Mouse (Mus musculus) heart, embryonic 14.5 days (tissue): ENCODE results near the gene Tsc22d2. TPM values are rescaled to one million over a fixed set of nuclear protein-coding genes. Genes with fewer than 3 reads are reported as not detected.
A peak's percentile ranks its signal among the peaks of the same experiment; 100 is the strongest.

Experiments
- ATAC-seq: fragments of 200-750 bp; cut with Nextera tagmentation; 2 replicates; pipeline ENCODE4 v1.8.0; 2017; ENCODE audit warnings: low read depth, moderate TSS enrichment; ENCODE audit not compliant: insufficient number of reproducible peaks, insufficient read depth, low FRiP score
- H3K27ac ChIP-seq, 2 experiments: fragments of 200-500 bp in 1 of 2; fragments of 300-500 bp in 1 of 2; sonication (generic) in 1 of 2; replicated peaks in 1 of 2; 2 replicates each; pipeline ENCODE4 v1.5.1; 2012 to 2014; ENCODE audit warnings: low read depth in 2 of 2, low read length in 2 of 2, control low read depth in 1 of 2, mild to moderate bottlenecking in 1 of 2, mixed read lengths in 1 of 2; ENCODE audit not compliant: control insufficient read depth in 1 of 2, insufficient read depth in 1 of 2
- H3K27me3 ChIP-seq: fragments of 300-500 bp; sonication (generic); 2 replicates; pipeline ENCODE4 v1.6.1; 2014; ENCODE audit warnings: mild to moderate bottlenecking, low read length, control low read depth; ENCODE audit not compliant: control insufficient read depth, insufficient read depth
- H3K36me3 ChIP-seq: fragments of 300-500 bp; sonication (generic); 2 replicates; pipeline ENCODE4 v1.6.1; 2014; ENCODE audit warnings: mild to moderate bottlenecking, control low read depth, low read length, mixed read lengths; ENCODE audit not compliant: control insufficient read depth, insufficient read depth
- H3K4me1 ChIP-seq, 2 experiments: fragments of 200-500 bp in 1 of 2; fragments of 300-500 bp in 1 of 2; sonication (generic) in 1 of 2; 2 replicates each; pipeline ENCODE4 v1.6.1; 2012 to 2014; ENCODE audit warnings: low read length in 2 of 2, control low read depth in 1 of 2, mixed read lengths in 1 of 2; ENCODE audit not compliant: control insufficient read depth in 2 of 2, insufficient read depth in 2 of 2
- H3K4me2 ChIP-seq: fragments of 300-500 bp; sonication (generic); 2 replicates; pipeline ENCODE4 v1.6.1; 2014; ENCODE audit warnings: mild to moderate bottlenecking, low read length
- H3K4me3 ChIP-seq, 2 experiments: fragments of 200-500 bp in 1 of 2; fragments of 300-500 bp in 1 of 2; sonication (generic) in 1 of 2; 2 replicates each; pipeline ENCODE4 v1.5.1; 2012 to 2014; ENCODE audit warnings: low read length in 2 of 2, mild to moderate bottlenecking in 2 of 2, control low read depth in 1 of 2, low read depth in 1 of 2, moderate library complexity in 1 of 2; ENCODE audit not compliant: control insufficient read depth in 1 of 2, insufficient read depth in 1 of 2
- H3K9ac ChIP-seq: fragments of 300-500 bp; sonication (generic); 2 replicates; pipeline ENCODE4 v1.6.1; 2014; ENCODE audit warnings: mild to moderate bottlenecking, low read length
- H3K9me3 ChIP-seq: fragments of 300-500 bp; sonication (generic); 2 replicates; pipeline ENCODE4 v1.6.1; 2016; ENCODE audit warnings: low read length, control low read depth; ENCODE audit not compliant: control insufficient read depth
- WGBS: fragments of 180-500 bp; shearing (Covaris S2); extraction: QIAGEN DNeasy Blood & Tissue Kit; methylation state at CpG from one replicate; pipeline ENCODE4 v1.1.7; 2014; 5-methylcytosine and 5-hydroxymethylcytosine counted together
- polyA plus RNA-seq: library from polyadenylated mRNA; unstranded; fragments of >200 nt; fragmentation: Nextera tagmentation; extraction: Ambion mirVana; gene quantifications from 2 replicates; pipeline ENCODE4 v1.2.1, GENCODE M21; 2014

The Tsc22d2 gene
- polyA plus RNA-seq = 20.9 and 25.3 TPM in 2 replicates

DNA sequence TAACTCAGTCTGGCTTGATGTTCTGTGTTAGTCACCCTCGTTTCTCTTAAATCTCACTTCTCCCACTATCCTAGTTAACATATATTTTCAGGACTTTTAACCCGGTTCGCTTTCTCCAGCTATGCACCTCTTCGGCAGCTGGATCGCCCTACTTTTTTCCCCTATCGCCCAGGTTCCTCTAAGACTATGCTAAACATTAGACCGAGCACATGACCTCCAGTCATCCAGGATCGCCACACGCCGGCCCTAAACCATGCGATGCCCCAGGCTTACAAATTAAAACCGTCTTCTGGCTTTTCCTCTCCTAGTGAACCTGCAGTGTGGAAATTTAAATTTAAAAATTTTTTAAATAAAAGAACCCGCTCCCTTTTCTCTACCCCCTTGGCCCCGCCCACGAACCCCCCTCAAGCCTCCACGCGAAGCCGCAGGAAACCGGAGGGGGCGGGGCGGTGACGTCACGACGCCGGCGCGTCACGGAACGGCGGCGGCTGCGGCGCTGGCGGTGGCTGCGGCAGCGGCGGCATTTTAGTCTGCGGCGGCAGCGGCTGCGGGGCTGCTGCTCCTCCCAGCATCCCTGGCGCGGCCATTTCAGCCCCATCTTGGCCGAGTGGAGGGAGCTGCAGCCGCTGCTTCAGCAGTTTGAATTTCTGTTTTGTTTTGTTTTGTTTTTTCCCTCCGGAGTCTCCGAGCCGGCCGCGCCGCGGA, at the start of gene Tsc22d2:
Tsc22d2 (plus strand) TSS at position 482 of the 705 bp plus-strand sequence.
- peak within 1 kb of the TSS; percentile 88 for H3K4me2 ChIP-seq
- peak within 1 kb of the TSS; percentile 58 to 76 for H3K4me3 ChIP-seq
- H3K27ac ChIP-seq = peak within 1 kb of the TSS; percentile 99 to 100
- H3K36me3 ChIP-seq = peaks cover 12% of the 10 kb centered on the region
- peak within 1 kb of the TSS; percentile 99 for H3K9ac ChIP-seq
- 0 out of 4 replicates have a peak, but pooled peaks cover 0 to 4% of the 10 kb centered on the region in 2 experiments for H3K4me1 ChIP-seq
- WGBS = under 1% methylated on average over 52 of the region's 52 CpGs
- no peaks in the 10 kb centered on the region for H3K27me3 ChIP-seq
- peak; percentile 68 for ATAC-seq
- H3K9me3 ChIP-seq = no peaks in the 10 kb centered on the region

- Histone ChIP-seq H3K27me3 (no peaks in the 10 kb centered on the region), H3K9ac (no peak overlapping the region), H3K36me3 (no peaks in the 10 kb centered on the region), H3K4me3 (no peak overlapping the region), H3K9me3 (no peaks in the 10 kb centered on the region), H3K4me2 (no peak overlapping the region), H3K27ac (peak overlapping the region in 1 of 2 experiments; percentile 27; a peak in 2 of 4 replicates), H3K4me1 (peaks cover 17 to 42% of the 10 kb centered on the region in 2 experiments)
- 4% methylated on average over 3 of the region's 3 CpGs for WGBS
- ATAC-seq = no peak
These were observed 47.8 kb upstream of the Tsc22d2 start for GRCm38 (mm10) chr3:58366756-58367155.

GRCm38 (mm10) chr3:58370811-58371210, 43.7 kb upstream of the Tsc22d2 start:
- ATAC-seq = no peak
- peak overlapping the region; percentile 61 for H3K4me2 ChIP-seq
- H3K27ac ChIP-seq = peak overlapping the region; percentile 42 to 87; a peak in 3 of 4 replicates
- H3K36me3 ChIP-seq = no peaks in the 10 kb centered on the region
- H3K4me3 ChIP-seq = no peak overlapping the region
- peak overlapping the region; percentile 56; the same call in 1 of the 2 replicates for H3K9ac ChIP-seq
- H3K27me3 ChIP-seq = no peaks in the 10 kb centered on the region
- H3K9me3 ChIP-seq = no peaks in the 10 kb centered on the region
- H3K4me1 ChIP-seq = peaks cover 26 to 58% of the 10 kb centered on the region in 2 experiments
- 20% methylated on average over 2 of the region's 2 CpGs for WGBS

DNA sequence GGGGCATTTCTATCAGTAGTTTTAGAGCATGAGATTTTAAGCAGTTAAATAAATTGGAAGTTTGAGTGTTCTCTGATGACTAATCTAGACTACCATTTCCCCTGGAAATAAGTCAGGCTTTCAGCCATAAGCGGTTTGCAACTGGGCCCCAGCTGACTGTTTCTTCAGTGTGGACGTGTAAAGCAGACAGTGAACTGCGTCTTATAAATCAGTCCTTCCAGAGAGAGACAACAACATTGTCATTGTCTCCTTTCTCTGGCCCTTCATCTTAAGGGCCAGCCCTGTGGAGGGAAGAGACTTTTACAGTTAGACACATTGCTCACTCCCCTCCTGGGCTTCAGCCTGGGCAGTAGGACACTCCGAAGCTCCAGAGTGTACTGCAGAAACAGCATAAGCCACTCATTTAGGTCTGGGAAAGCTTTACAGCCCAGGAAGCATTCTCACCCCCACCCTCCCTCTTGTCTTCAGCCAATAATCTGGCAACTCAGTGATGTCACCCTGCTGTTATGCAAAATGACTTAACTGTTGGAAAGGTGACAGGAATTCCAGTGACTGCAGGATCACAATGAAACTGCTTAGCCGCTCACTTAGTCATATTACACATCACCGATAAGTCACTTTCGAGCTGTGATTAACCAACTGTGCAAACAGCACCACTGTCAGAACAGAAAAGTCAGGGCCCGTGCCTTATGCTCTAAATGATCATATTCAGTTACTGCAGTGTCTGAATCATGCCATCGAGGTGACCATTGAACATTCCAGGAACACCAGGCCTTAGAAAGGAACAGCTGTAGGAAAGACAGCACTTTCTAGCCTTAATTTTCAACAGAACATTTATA, 42.2 kb upstream of the Tsc22d2 start:
- Histone ChIP-seq H3K4me1 (peaks cover 22 to 50% of the 10 kb centered on the region in 2 experiments), H3K9me3 (no peaks in the 10 kb centered on the region), H3K27me3 (no peaks in the 10 kb centered on the region), H3K4me2 (peak overlapping the region; percentile 61), H3K9ac (peak overlapping the region; percentile 54), H3K27ac (peak overlapping the region; percentile 87 to 99), H3K36me3 (no peaks in the 10 kb centered on the region), H3K4me3 (peak overlapping the region in 1 of 2 experiments; percentile 19; a peak in 2 of 4 replicates)
- 3% methylated on average over 9 of the region's 9 CpGs for WGBS
- peak; percentile 95 for ATAC-seq

DNA sequence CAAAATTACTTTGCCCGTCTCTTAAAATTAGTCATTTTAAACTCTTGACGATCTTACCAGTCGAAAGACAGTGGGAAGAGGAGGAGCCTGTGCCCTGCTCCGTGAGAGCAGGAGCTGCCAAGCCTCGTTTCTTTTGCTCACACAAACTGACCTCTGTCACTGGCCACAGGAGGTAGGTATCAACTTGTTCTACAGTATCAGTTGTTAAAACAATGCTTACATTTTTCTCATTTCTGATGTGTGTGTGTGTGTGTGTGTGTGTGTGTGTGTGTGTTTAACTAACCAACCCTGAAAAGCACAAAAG, 41.7 kb upstream of the Tsc22d2 start:
- H3K9ac ChIP-seq = peak overlapping the region; percentile 54
- H3K4me2 ChIP-seq = peak overlapping the region; percentile 61
- peaks cover 22 to 47% of the 10 kb centered on the region in 2 experiments for H3K4me1 ChIP-seq
- H3K4me3 ChIP-seq = peak overlapping the region; percentile 1 to 19; a peak in 2 of 4 replicates
- no peaks in the 10 kb centered on the region for H3K9me3 ChIP-seq
- WGBS = 3% methylated on average over 5 of the region's 5 CpGs
- H3K36me3 ChIP-seq = no peaks in the 10 kb centered on the region
- no peaks in the 10 kb centered on the region for H3K27me3 ChIP-seq
- no peak for ATAC-seq
- H3K27ac ChIP-seq = peak overlapping the region; percentile 87 to 93

GRCm38 (mm10) chr3:58374281-58374680, 40.2 kb upstream of the Tsc22d2 start:
- H3K4me1 ChIP-seq = peaks cover 22 to 46% of the 10 kb centered on the region in 2 experiments
- H3K36me3 ChIP-seq = no peaks in the 10 kb centered on the region

GRCm38 (mm10) chr3:58376713-58377112, 37.8 kb upstream of the Tsc22d2 start:
- Histone ChIP-seq H3K9ac (no peak overlapping the region), H3K4me3 (no peak overlapping the region), H3K27me3 (no peaks in the 10 kb centered on the region), H3K9me3 (no peaks in the 10 kb centered on the region), H3K4me2 (no peak overlapping the region), H3K36me3 (no peaks in the 10 kb centered on the region), H3K27ac (no peak overlapping the region), H3K4me1 (peaks cover 13 to 22% of the 10 kb centered on the region in 2 experiments)
- 69% methylated on average over 3 of the region's 3 CpGs for WGBS
- no peak for ATAC-seq

More at GRCm38 (mm10) chr3:58374281-58374680, 40.2 kb upstream of the Tsc22d2 start:
- 82% methylated on average over 5 of the region's 5 CpGs for whole genome bisulfite sequencing
- Histone ChIP-seq H3K27ac (no peak overlapping the region), H3K4me3 (no peak overlapping the region), H3K4me2 (no peak overlapping the region), H3K9ac (no peak overlapping the region), H3K27me3 (no peaks in the 10 kb centered on the region), H3K9me3 (no peaks in the 10 kb centered on the region)
- no peak for ATAC-seq
